In the genomic region with DNA sequence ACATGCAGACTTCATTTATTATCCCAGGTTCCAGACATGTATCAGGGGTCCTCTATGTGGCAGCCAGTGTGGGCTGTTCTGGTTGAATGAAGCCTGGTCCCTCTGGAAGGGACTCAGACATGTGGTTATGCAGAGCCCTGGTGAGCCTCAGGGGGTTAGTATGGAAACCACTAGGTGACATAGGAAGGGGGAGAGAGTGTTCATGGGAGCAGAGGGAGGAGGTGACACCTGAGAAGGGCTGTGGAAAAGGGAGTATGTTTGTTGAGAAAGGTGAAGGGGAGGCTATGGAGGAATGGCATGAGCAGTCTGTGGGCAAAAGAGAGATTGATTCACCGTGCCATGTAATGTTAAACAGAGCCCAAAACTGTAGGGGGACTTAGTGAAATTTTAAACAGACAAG, we compare ENCODE assay signal across 19 mouse cellular contexts.
"Had no signal": no experiment of that assay in that cellular context is flagged by ENCODE, and none has a peak within 500 bp of the region (broad histone marks: within the 10 kb centered on the region; RNA-seq: fewer than 3 reads in every experiment).

No protein-coding gene starts in this region.

- H3K36me3 ChIP-seq: limb, embryonic 13.5 days; liver, embryonic 12.5 days; liver, embryonic 15.5 days; lung, embryonic 15.5 days; midbrain, embryonic 10.5 days; midbrain, embryonic 13.5 days had no signal

- H3K4me1 ChIP-seq: limb, embryonic 13.5 days; liver, embryonic 12.5 days; liver, embryonic 15.5 days; lung, embryonic 15.5 days; midbrain, embryonic 13.5 days had no signal

- DNase-seq: kidney, adult 18-20 months; kidney, postnatal 36 days; layer of hippocampus, postnatal 36 days; liver; lung, adult 18-20 months; lung, postnatal 10 days; lung, postnatal 36 days; thymus, adult 18-20 months; thymus, postnatal 36 days had no signal

- ATAC-seq: inflammation-experienced regulatory T-cells, adult 6 months; intestine, embryonic 16.5 days; liver, embryonic 12.5 days; midbrain, embryonic 13.5 days had no signal

- H3K27ac ChIP-seq: left cerebral cortex, adult 2 months; limb, embryonic 13.5 days; liver, embryonic 12.5 days; liver, embryonic 15.5 days; lung, embryonic 15.5 days; midbrain, embryonic 10.5 days; midbrain, embryonic 13.5 days had no signal

- H3K4me2 ChIP-seq: limb, embryonic 13.5 days; liver, embryonic 12.5 days; liver, embryonic 15.5 days; lung, embryonic 15.5 days; midbrain, embryonic 13.5 days had no signal

- H3K9ac ChIP-seq: limb, embryonic 13.5 days; liver, embryonic 12.5 days; liver, embryonic 15.5 days; lung, embryonic 15.5 days; midbrain, embryonic 13.5 days had no signal

- H3K9me3 ChIP-seq: limb, embryonic 13.5 days; liver, embryonic 12.5 days; liver, embryonic 15.5 days; lung, embryonic 15.5 days; megakaryocyte, embryonic 14.5 days; midbrain, embryonic 10.5 days; midbrain, embryonic 13.5 days had no signal

- H3K27me3 ChIP-seq: limb, embryonic 13.5 days; liver, embryonic 12.5 days; liver, embryonic 15.5 days; lung, embryonic 15.5 days; megakaryocyte, embryonic 14.5 days; midbrain, embryonic 13.5 days had no signal

- H3K4me3 ChIP-seq: left cerebral cortex, adult 2 months; limb, embryonic 13.5 days; liver, embryonic 12.5 days; liver, embryonic 15.5 days; lung, embryonic 15.5 days; megakaryocyte, embryonic 14.5 days; midbrain, embryonic 10.5 days; midbrain, embryonic 13.5 days had no signal
